ENCODE assay signal across 9 mouse cellular contexts in the genomic region with DNA sequence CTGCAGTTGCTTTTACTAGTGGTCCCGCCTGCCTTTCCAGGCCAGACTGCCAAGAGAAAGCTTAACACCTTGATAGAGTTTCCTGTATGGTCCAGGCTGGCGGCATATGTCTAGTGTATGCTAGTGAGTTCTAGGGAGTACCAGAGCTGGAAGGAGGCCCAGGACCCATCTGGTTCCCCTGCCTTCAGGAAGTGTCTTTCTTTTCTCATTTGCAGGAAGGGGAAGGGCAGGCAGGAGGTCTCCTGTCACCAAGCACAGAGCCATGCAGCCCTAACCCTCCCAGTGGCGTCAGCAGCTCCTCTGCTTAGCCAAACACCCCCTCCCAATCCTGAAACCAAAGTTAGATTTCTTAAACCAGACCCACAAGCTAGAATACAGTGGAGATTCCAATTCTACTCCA. TPM values are rescaled to one million over a fixed set of nuclear protein-coding genes. Genes with fewer than 3 reads are reported as not detected.
DNase-seq lines count a peak whose midpoint lies in the region; ATAC-seq and TF ChIP-seq lines count a peak whose summit lies in the region.
"Had no signal": no experiment of that assay in that cellular context is flagged by ENCODE, and none has a peak within 500 bp of the region (broad histone marks: within the 10 kb centered on the region; RNA-seq: fewer than 3 reads in every experiment).

No protein-coding gene starts in this region.

- H3K36me3 ChIP-seq in forebrain, embryonic 11.5 days (ENCODE audit: control insufficient read depth, insufficient read depth, low read length): no peaks in the 10 kb centered on the region
- no peaks in the 10 kb centered on the region for H3K36me3 ChIP-seq in hindbrain, embryonic 12.5 days
- H3K36me3 ChIP-seq in limb, embryonic 14.5 days (ENCODE audit: control insufficient read depth, insufficient read depth, low read length): no peaks in the 10 kb centered on the region
- H3K36me3 ChIP-seq in midbrain, embryonic 13.5 days: no peaks in the 10 kb centered on the region

- DNase-seq in adrenal gland, adult 2 months: peak; percentile 27
- DNase-seq in adrenal gland, adult 8-10 months: no peak
- peak; percentile 26 for DNase-seq in adrenal gland, postnatal 25 days
- DNase-seq in forebrain, embryonic 11.5 days (ENCODE audit: low spot score): no peak
- peak; percentile 83 for DNase-seq in limb, embryonic 14.5 days (ENCODE audit: low spot score)
- no peak for DNase-seq in spleen, postnatal 14 days (ENCODE audit: low spot score in 2 of 2)

- H3K27me3 ChIP-seq in forebrain, embryonic 11.5 days (ENCODE audit: control insufficient read depth, insufficient read depth, low read length): peaks cover 3% of the 10 kb centered on the region; the same call in 1 of the 2 replicates
- peaks cover 5% of the 10 kb centered on the region; the same call in 1 of the 2 replicates for H3K27me3 ChIP-seq in hindbrain, embryonic 12.5 days
- H3K27me3 ChIP-seq in limb, embryonic 14.5 days (ENCODE audit: control insufficient read depth, insufficient read depth, low read length): no peaks in the 10 kb centered on the region
- H3K27me3 ChIP-seq in midbrain, embryonic 13.5 days: peaks cover 15% of the 10 kb centered on the region; the same call in 1 of the 2 replicates

- no peaks in the 10 kb centered on the region for H3K9me3 ChIP-seq in forebrain, embryonic 11.5 days (ENCODE audit: control insufficient read depth, low read length)
- no peaks in the 10 kb centered on the region for H3K9me3 ChIP-seq in hindbrain, embryonic 12.5 days (replicated peaks)
- no peaks in the 10 kb centered on the region for H3K9me3 ChIP-seq in limb, embryonic 14.5 days (ENCODE audit: control insufficient read depth, low read length)
- no peaks in the 10 kb centered on the region for H3K9me3 ChIP-seq in midbrain, embryonic 13.5 days

- H3K4me1 ChIP-seq in forebrain, embryonic 11.5 days (replicated peaks; ENCODE audit: control insufficient read depth, insufficient read depth, low read length): peaks cover 6% of the 10 kb centered on the region; the same call in 1 of the 2 replicates
- H3K4me1 ChIP-seq in hindbrain, embryonic 12.5 days: peaks cover 16% of the 10 kb centered on the region
- H3K4me1 ChIP-seq in limb, embryonic 14.5 days (ENCODE audit: control insufficient read depth, insufficient read depth, low read length): peaks cover 13% of the 10 kb centered on the region; the same call in 1 of the 2 replicates
- peaks cover 19% of the 10 kb centered on the region for H3K4me1 ChIP-seq in midbrain, embryonic 13.5 days (replicated peaks)

- H3K4me3 ChIP-seq in forebrain, embryonic 11.5 days (ENCODE audit: low read depth, low read length): peak overlapping the region; percentile 31; the same call in 1 of the 2 replicates
- peak overlapping the region; percentile 35 for H3K4me3 ChIP-seq in hindbrain, embryonic 12.5 days
- H3K4me3 ChIP-seq in limb, embryonic 14.5 days (replicated peaks; ENCODE audit: low read length): peak overlapping the region; percentile 48
- peak overlapping the region; percentile 35; the same call in 1 of the 2 replicates for H3K4me3 ChIP-seq in midbrain, embryonic 13.5 days (replicated peaks)

- ATAC-seq in forebrain, embryonic 11.5 days (replicated peaks; ENCODE audit: low FRiP score): no peak
- no peak for ATAC-seq in hindbrain, embryonic 12.5 days (ENCODE audit: low FRiP score)
- peak; percentile 73 for ATAC-seq in limb, embryonic 14.5 days (ENCODE audit: low FRiP score, low read depth)
- ATAC-seq in midbrain, embryonic 13.5 days: no peak

- H3K27ac ChIP-seq in forebrain, embryonic 11.5 days (ENCODE audit: low read depth, low read length): no peak overlapping the region
- H3K27ac ChIP-seq in hindbrain, embryonic 12.5 days: no peak overlapping the region
- H3K27ac ChIP-seq in limb, embryonic 14.5 days (replicated peaks; ENCODE audit: low read depth, low read length): 0 out of 2 replicates have a peak overlapping the region, but pooled peaks have one; percentile 8
- H3K27ac ChIP-seq in midbrain, embryonic 13.5 days: no peak overlapping the region

- peak overlapping the region; percentile 27; the same call in 1 of the 2 replicates for H3K9ac ChIP-seq in forebrain, embryonic 11.5 days (ENCODE audit: low read length)
- H3K9ac ChIP-seq in hindbrain, embryonic 12.5 days: peak overlapping the region; percentile 50; the same call in 1 of the 2 replicates
- H3K9ac ChIP-seq in limb, embryonic 14.5 days (ENCODE audit: low read depth, low read length, severe bottlenecking): peak overlapping the region; percentile 55; the same call in 1 of the 2 replicates
- H3K9ac ChIP-seq in midbrain, embryonic 13.5 days (replicated peaks): no peak overlapping the region

- TF ChIP-seq POLR2A in limb, embryonic 14.5 days (IDR thresholded peaks at IDR 0.05; ENCODE audit: borderline replicate concordance, extremely low read depth, insufficient read depth, insufficient read length): no peak

- peak overlapping the region; percentile 73 for H3K4me2 ChIP-seq in forebrain, embryonic 11.5 days (ENCODE audit: low read depth, low read length, severe bottlenecking)
- peak overlapping the region; percentile 65 for H3K4me2 ChIP-seq in hindbrain, embryonic 12.5 days (replicated peaks)
- peak overlapping the region; percentile 81 for H3K4me2 ChIP-seq in limb, embryonic 14.5 days (replicated peaks; ENCODE audit: low read depth, low read length, severe bottlenecking)
- H3K4me2 ChIP-seq in midbrain, embryonic 13.5 days (replicated peaks): peak overlapping the region; percentile 69

- WGBS in forebrain, embryonic 11.5 days: 30% methylated on average over 3 of the region's 3 CpGs
- 29% methylated on average over 3 of the region's 3 CpGs for WGBS in hindbrain, embryonic 12.5 days
- WGBS in limb, embryonic 14.5 days: 9% methylated on average over 3 of the region's 3 CpGs
- WGBS in midbrain, embryonic 13.5 days: 21% methylated on average over 3 of the region's 3 CpGs

RNA-seq across cellular contexts. Expression of a gene that starts 1.1 kb away (rescaled TPM):
- 1 to 10 TPM; 5.8 to 9.1 TPM for total RNA-seq in adrenal gland, adult 2 months (2021)
- 1.2 and 2.8 TPM in 2 replicates for polyA plus RNA-seq in adrenal gland, adult 2 months (2012; rRNA removed)
- 10 to 100 TPM in 1 of 4 experiments, 1 to 10 TPM in 3; 6.1 to 10.9 (median 9.7) TPM for total RNA-seq in adrenal gland, adult 8-10 months (2022)
- total RNA-seq in adrenal gland, postnatal 25 days (2021): 6.5 and 6.6 TPM in 2 replicates
- 1.3 and 1.7 TPM in 2 replicates for polyA plus RNA-seq in forebrain, embryonic 11.5 days (2014; fragmentation: Nextera tagmentation; extraction: Ambion mirVana)
- polyA plus RNA-seq in hindbrain, embryonic 12.5 days (2016; fragmentation: Nextera tagmentation; extraction: Ambion mirVana): 0.84 and 2.5 TPM in 2 replicates
- polyA plus RNA-seq in limb, embryonic 14.5 days (2012; rRNA removed): 4.6 and 6.1 TPM in 2 replicates
- 9.3 and 11.6 TPM in 2 replicates for polyA plus RNA-seq in limb, embryonic 14.5 days (2014; fragmentation: Nextera tagmentation; extraction: Ambion mirVana)
- polyA plus RNA-seq in midbrain, embryonic 13.5 days (2015; fragmentation: Nextera tagmentation; extraction: Ambion mirVana): 0.62 and 1.0 TPM in 2 replicates

RNA-seq across cellular contexts. Expression of a gene that starts 15.1 kb away (rescaled TPM):
- not detected for total RNA-seq in adrenal gland, adult 2 months (2021)
- polyA plus RNA-seq in adrenal gland, adult 2 months (2012; rRNA removed): not detected in 2 replicates
- total RNA-seq in adrenal gland, adult 8-10 months (2022): not detected
- total RNA-seq in adrenal gland, postnatal 25 days (2021): not detected in 2 replicates
- not detected in 2 replicates for polyA plus RNA-seq in forebrain, embryonic 11.5 days (2014; fragmentation: Nextera tagmentation; extraction: Ambion mirVana)
- polyA plus RNA-seq in hindbrain, embryonic 12.5 days (2016; fragmentation: Nextera tagmentation; extraction: Ambion mirVana): not detected in 2 replicates
- polyA plus RNA-seq in limb, embryonic 14.5 days (2012; rRNA removed): not detected in 2 replicates
- polyA plus RNA-seq in limb, embryonic 14.5 days (2014; fragmentation: Nextera tagmentation; extraction: Ambion mirVana): 0.57 TPM in 1 of 2 replicates, not detected in the other
- polyA plus RNA-seq in midbrain, embryonic 13.5 days (2015; fragmentation: Nextera tagmentation; extraction: Ambion mirVana): not detected in 2 replicates
- total RNA-seq: layer of hippocampus, postnatal 25 days had no signal

RNA-seq across cellular contexts. Expression of a gene that starts 26.1 kb away (rescaled TPM):
- not detected for total RNA-seq in adrenal gland, adult 2 months (2021)
- not detected in 2 replicates for polyA plus RNA-seq in adrenal gland, adult 2 months (2012; rRNA removed)
- under 1 TPM in 2 of 4 experiments, not detected in 2; 0.49 to 0.70 TPM for total RNA-seq in adrenal gland, adult 8-10 months (2022)
- 0.46 TPM in 1 of 2 replicates, not detected in the other for total RNA-seq in adrenal gland, postnatal 25 days (2021)
- polyA plus RNA-seq in forebrain, embryonic 11.5 days (2014; fragmentation: Nextera tagmentation; extraction: Ambion mirVana): not detected in 2 replicates
- 1.3 and 1.9 TPM in 2 replicates for polyA plus RNA-seq in hindbrain, embryonic 12.5 days (2016; fragmentation: Nextera tagmentation; extraction: Ambion mirVana)
- polyA plus RNA-seq in limb, embryonic 14.5 days (2012; rRNA removed): 0.06 TPM in 1 of 2 replicates, not detected in the other
- not detected in 2 replicates for polyA plus RNA-seq in limb, embryonic 14.5 days (2014; fragmentation: Nextera tagmentation; extraction: Ambion mirVana)
- polyA plus RNA-seq in midbrain, embryonic 13.5 days (2015; fragmentation: Nextera tagmentation; extraction: Ambion mirVana): 0.55 TPM in 1 of 2 replicates, not detected in the other
- total RNA-seq: layer of hippocampus, postnatal 25 days had no signal

Comparison
In these comparisons a context has a peak if more than half of its experiments do, and no peak if none do; other contexts are left out.
1. DNase-seq: peak in adrenal gland, adult 2 months (single experiment), adrenal gland, postnatal 25 days (single experiment) and limb, embryonic 14.5 days (single experiment); none in adrenal gland, adult 8-10 months (single experiment), forebrain, embryonic 11.5 days (single experiment) and spleen, postnatal 14 days (0 of 2).
2. Peak in every context shown above with its lines, with median percentiles within 50 percentile points of each other: H3K4me2 ChIP-seq and H3K4me3 ChIP-seq.